Comparison of ENCODE assay signal across 8 mouse cellular contexts in the genomic region with DNA sequence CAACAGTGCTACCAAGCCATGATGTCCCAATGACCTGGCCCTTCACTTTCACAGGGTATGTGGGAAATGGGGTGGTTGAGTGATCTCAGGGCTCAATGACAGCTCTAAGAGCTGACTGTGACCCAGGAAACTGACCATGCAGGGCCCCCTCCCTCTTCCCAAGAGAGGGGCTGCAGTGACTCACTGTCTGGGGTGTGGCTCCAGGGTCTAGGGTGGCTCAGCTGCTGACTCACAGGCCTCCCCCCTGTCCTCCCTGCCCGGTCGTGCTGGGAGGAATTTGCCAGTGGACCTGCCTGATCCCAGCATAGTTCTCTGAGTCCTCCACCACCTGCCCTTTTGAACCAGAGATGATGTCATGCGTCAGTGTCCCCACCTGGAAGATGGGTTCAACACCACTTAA. TPM values are rescaled to one million over a fixed set of nuclear protein-coding genes. Genes with fewer than 3 reads are reported as not detected.
DNase-seq lines count a peak whose midpoint lies in the region; ATAC-seq lines count a peak whose summit lies in the region.

No protein-coding gene starts in this region.

- peak overlapping the region; percentile 90 for H3K4me2 ChIP-seq in liver, embryonic 13.5 days

- peak overlapping the region; percentile 63; the same call in 1 of the 2 replicates for H3K4me3 ChIP-seq in liver, embryonic 13.5 days (replicated peaks)

- 53% methylated on average over 3 of the region's 3 CpGs for WGBS in liver, embryonic 13.5 days (ENCODE audit: insufficient replicate concordance)

- H3K36me3 ChIP-seq in liver, embryonic 13.5 days: peaks cover 19% of the 10 kb centered on the region

- peaks cover 88% of the 10 kb centered on the region for H3K4me1 ChIP-seq in liver, embryonic 13.5 days (replicated peaks)

- H3K9ac ChIP-seq in liver, embryonic 13.5 days: peak overlapping the region; percentile 82

- no peaks in the 10 kb centered on the region for H3K9me3 ChIP-seq in liver, embryonic 13.5 days (replicated peaks)

- peak; percentile 72 for DNase-seq in 3134 (ENCODE audit: extremely low read depth, insufficient read length, low spot score)
- DNase-seq in MN1 (ENCODE audit: low spot score): peak; percentile 55
- peak; percentile 47 for DNase-seq in heart, adult 8-10 months (ENCODE audit: low spot score)
- peak; percentile 46 for DNase-seq in liver, embryonic 13.5 days
- peak; percentile 86 for DNase-seq in urinary bladder, postnatal 14 days (ENCODE audit: low spot score)
- no peak for DNase-seq in thymus, postnatal 36 days
- no peak for DNase-seq in retina, postnatal 1 day
- DNase-seq in thymus, postnatal 10 days (ENCODE audit: low spot score in 2 of 2): no peak

- peak overlapping the region; percentile 94 for H3K27ac ChIP-seq in liver, embryonic 13.5 days

- H3K27me3 ChIP-seq in liver, embryonic 13.5 days: no peaks in the 10 kb centered on the region

- no peak for ATAC-seq in liver, embryonic 13.5 days (ENCODE audit: low read depth)

RNA-seq across cellular contexts. Expression of gene Tmbim1, which starts 8.2 kb away (rescaled TPM):
- total RNA-seq in heart, adult 8-10 months (2022): 10 to 100 TPM; 40.4 to 45.1 (median 44.2) TPM
- polyA plus RNA-seq in liver, embryonic 13.5 days (2015; fragmentation: Nextera tagmentation; extraction: Ambion mirVana): 15.9 and 18.0 TPM in 2 replicates

RNA-seq across cellular contexts. Expression of gene Pnkd, which starts 12.5 kb away (rescaled TPM):
- total RNA-seq in heart, adult 8-10 months (2022): 100 to 1,000 TPM; 125 to 142 (median 135) TPM
- 36.5 and 39.8 TPM in 2 replicates for polyA plus RNA-seq in liver, embryonic 13.5 days (2015; fragmentation: Nextera tagmentation; extraction: Ambion mirVana)

RNA-seq across cellular contexts. Expression of gene Aamp, which starts 12.7 kb away (rescaled TPM):
- total RNA-seq in heart, adult 8-10 months (2022): 100 to 1,000 TPM in 2 of 4 experiments, 10 to 100 TPM in 2; 95.4 to 107 (median 99.6) TPM
- polyA plus RNA-seq in liver, embryonic 13.5 days (2015; fragmentation: Nextera tagmentation; extraction: Ambion mirVana): 104 and 107 TPM in 2 replicates

RNA-seq across cellular contexts. Expression of gene Gpbar1, which starts 18.9 kb away (rescaled TPM):
- total RNA-seq in heart, adult 8-10 months (2022): not detected
- polyA plus RNA-seq in liver, embryonic 13.5 days (2015; fragmentation: Nextera tagmentation; extraction: Ambion mirVana): 0.64 and 0.75 TPM in 2 replicates

Comparison
In these comparisons a context has a peak if more than half of its experiments do, and no peak if none do; other contexts are left out.
1. DNase-seq: peak in 3134 (single experiment), MN1 (single experiment), heart, adult 8-10 months (single experiment), liver, embryonic 13.5 days (single experiment) and urinary bladder, postnatal 14 days (single experiment); none in thymus, postnatal 36 days (0 of 2), retina, postnatal 1 day (single experiment) and thymus, postnatal 10 days (0 of 2).